Mouse (Mus musculus): ENCODE measurements around the gene Dmrt1. TPM values are rescaled to one million over a fixed set of nuclear protein-coding genes. Genes with fewer than 3 reads are reported as not detected.
A peak's percentile ranks its signal among the peaks of the same experiment; 100 is the strongest.

The Dmrt1 gene
- polyA plus RNA-seq, 1 experiment from 2014 or later: not detected

GRCm38 (mm10) chr19:25610015-25610410, 104.6 kb downstream of the Dmrt1 start, which contains the start of gene Dmrt3:
Gene Dmrt3, plus strand, starts transcription at chr19:25610301.
- Histone ChIP-seq H3K36me3 (ENCODE audit: control insufficient read depth, insufficient read depth, low read length) (no peaks in the 10 kb centered on the region), H3K4me2 (replicated peaks; ENCODE audit: low read depth, low read length) (peak within 1 kb of the TSS; percentile 53), H3K4me1 (ENCODE audit: control insufficient read depth, insufficient read depth, low read length) (peaks cover 9% of the 10 kb centered on the region; the same call in 1 of the 2 replicates), H3K9me3 (ENCODE audit: control insufficient read depth, low read depth, low read length) (no peaks in the 10 kb centered on the region), H3K27ac (ENCODE audit: low read length) (no peak within 1 kb of the TSS), H3K27me3 (ENCODE audit: control insufficient read depth, insufficient read depth, low read length) (peaks cover 81% of the 10 kb centered on the region), H3K4me3 (ENCODE audit: low read depth, low read length) (peak within 1 kb of the TSS; percentile 34), H3K9ac (replicated peaks; ENCODE audit: low read depth, low read length) (no peak within 1 kb of the TSS)
- ATAC-seq (ENCODE audit: insufficient number of reproducible peaks, insufficient read depth, low FRiP score, low read depth): peak; percentile 20; the same call in 1 of the 2 replicates
- under 1% methylated on average over 22 of the region's 29 CpGs for WGBS

GRCm38 (mm10) chr19:25610411-25611111, 105.1 kb downstream of the Dmrt1 start:
- Histone ChIP-seq H3K4me1 (ENCODE audit: control insufficient read depth, insufficient read depth, low read length) (peaks cover 9% of the 10 kb centered on the region; the same call in 1 of the 2 replicates), H3K27ac (ENCODE audit: low read length) (no peak overlapping the region), H3K9me3 (ENCODE audit: control insufficient read depth, low read depth, low read length) (no peaks in the 10 kb centered on the region), H3K4me3 (ENCODE audit: low read depth, low read length) (peak overlapping the region; percentile 34), H3K36me3 (ENCODE audit: control insufficient read depth, insufficient read depth, low read length) (no peaks in the 10 kb centered on the region), H3K27me3 (ENCODE audit: control insufficient read depth, insufficient read depth, low read length) (peaks cover 81% of the 10 kb centered on the region), H3K9ac (replicated peaks; ENCODE audit: low read depth, low read length) (no peak overlapping the region), H3K4me2 (replicated peaks; ENCODE audit: low read depth, low read length) (peak overlapping the region; percentile 53)
- WGBS: 0% methylated on average over 67 of the region's 71 CpGs
- ATAC-seq (ENCODE audit: insufficient number of reproducible peaks, insufficient read depth, low FRiP score, low read depth): peak; percentile 68

GRCm38 (mm10) chr19:25611116-25611515, 105.7 kb downstream of the Dmrt1 start:
- under 1% methylated on average over 41 of the region's 42 CpGs for WGBS
- Histone ChIP-seq H3K36me3 (ENCODE audit: control insufficient read depth, insufficient read depth, low read length) (no peaks in the 10 kb centered on the region), H3K4me2 (replicated peaks; ENCODE audit: low read depth, low read length) (peak overlapping the region; percentile 53), H3K9ac (replicated peaks; ENCODE audit: low read depth, low read length) (no peak overlapping the region), H3K4me1 (ENCODE audit: control insufficient read depth, insufficient read depth, low read length) (peaks cover 9% of the 10 kb centered on the region; the same call in 1 of the 2 replicates), H3K9me3 (ENCODE audit: control insufficient read depth, low read depth, low read length) (no peaks in the 10 kb centered on the region), H3K4me3 (ENCODE audit: low read depth, low read length) (peak overlapping the region; percentile 34), H3K27ac (ENCODE audit: low read length) (no peak overlapping the region), H3K27me3 (ENCODE audit: control insufficient read depth, insufficient read depth, low read length) (peaks cover 78% of the 10 kb centered on the region)
- no peak for ATAC-seq (ENCODE audit: insufficient number of reproducible peaks, insufficient read depth, low FRiP score, low read depth)

GRCm38 (mm10) chr19:25611876-25612805, 106.7 kb downstream of the Dmrt1 start:
- ATAC-seq (ENCODE audit: insufficient number of reproducible peaks, insufficient read depth, low FRiP score, low read depth): no peak
- Histone ChIP-seq H3K4me3 (ENCODE audit: low read depth, low read length) (no peak overlapping the region), H3K9ac (replicated peaks; ENCODE audit: low read depth, low read length) (no peak overlapping the region)

GRCm38 (mm10) chr19:25612806-25613295, 107.4 kb downstream of the Dmrt1 start:
- H3K4me3 ChIP-seq (ENCODE audit: low read depth, low read length): no peak overlapping the region

More at GRCm38 (mm10) chr19:25611876-25612805, 106.7 kb downstream of the Dmrt1 start:
- Histone ChIP-seq H3K9me3 (ENCODE audit: control insufficient read depth, low read depth, low read length) (no peaks in the 10 kb centered on the region), H3K27ac (ENCODE audit: low read length) (no peak overlapping the region), H3K27me3 (ENCODE audit: control insufficient read depth, insufficient read depth, low read length) (peaks cover 74% of the 10 kb centered on the region), H3K4me2 (replicated peaks; ENCODE audit: low read depth, low read length) (no peak overlapping the region), H3K4me1 (ENCODE audit: control insufficient read depth, insufficient read depth, low read length) (peaks cover 9% of the 10 kb centered on the region; the same call in 1 of the 2 replicates), H3K36me3 (ENCODE audit: control insufficient read depth, insufficient read depth, low read length) (no peaks in the 10 kb centered on the region)
- WGBS: 16% methylated on average over 16 of the region's 16 CpGs

GRCm38 (mm10) chr19:25613476-25614300, 108.3 kb downstream of the Dmrt1 start:
- Histone ChIP-seq H3K9me3 (ENCODE audit: control insufficient read depth, low read depth, low read length) (no peaks in the 10 kb centered on the region), H3K4me1 (ENCODE audit: control insufficient read depth, insufficient read depth, low read length) (peaks cover 9% of the 10 kb centered on the region; the same call in 1 of the 2 replicates), H3K27ac (ENCODE audit: low read length) (no peak overlapping the region), H3K4me2 (replicated peaks; ENCODE audit: low read depth, low read length) (no peak overlapping the region), H3K9ac (replicated peaks; ENCODE audit: low read depth, low read length) (no peak overlapping the region), H3K36me3 (ENCODE audit: control insufficient read depth, insufficient read depth, low read length) (no peaks in the 10 kb centered on the region), H3K4me3 (ENCODE audit: low read depth, low read length) (no peak overlapping the region), H3K27me3 (ENCODE audit: control insufficient read depth, insufficient read depth, low read length) (peaks cover 65% of the 10 kb centered on the region)
- ATAC-seq (ENCODE audit: insufficient number of reproducible peaks, insufficient read depth, low FRiP score, low read depth): no peak
- WGBS: 15% methylated on average over 13 of the region's 13 CpGs

More at GRCm38 (mm10) chr19:25612806-25613295, 107.4 kb downstream of the Dmrt1 start:
- H3K4me1 ChIP-seq (ENCODE audit: control insufficient read depth, insufficient read depth, low read length): peaks cover 9% of the 10 kb centered on the region; the same call in 1 of the 2 replicates
- no peak for ATAC-seq (ENCODE audit: insufficient number of reproducible peaks, insufficient read depth, low FRiP score, low read depth)
- no peaks in the 10 kb centered on the region for H3K36me3 ChIP-seq (ENCODE audit: control insufficient read depth, insufficient read depth, low read length)
- H3K9ac ChIP-seq (replicated peaks; ENCODE audit: low read depth, low read length): no peak overlapping the region
- no peak overlapping the region for H3K27ac ChIP-seq (ENCODE audit: low read length)
- no peaks in the 10 kb centered on the region for H3K9me3 ChIP-seq (ENCODE audit: control insufficient read depth, low read depth, low read length)
- no peak overlapping the region for H3K4me2 ChIP-seq (replicated peaks; ENCODE audit: low read depth, low read length)
- WGBS: 16% methylated on average over 6 of the region's 6 CpGs
- H3K27me3 ChIP-seq (ENCODE audit: control insufficient read depth, insufficient read depth, low read length): peaks cover 67% of the 10 kb centered on the region

- Histone ChIP-seq H3K4me1 (ENCODE audit: control insufficient read depth, insufficient read depth, low read length) (peaks cover 3% of the 10 kb centered on the region; the same call in 1 of the 2 replicates), H3K9me3 (ENCODE audit: control insufficient read depth, low read depth, low read length) (no peaks in the 10 kb centered on the region), H3K4me3 (ENCODE audit: low read depth, low read length) (no peak overlapping the region), H3K36me3 (ENCODE audit: control insufficient read depth, insufficient read depth, low read length) (no peaks in the 10 kb centered on the region), H3K9ac (replicated peaks; ENCODE audit: low read depth, low read length) (no peak overlapping the region), H3K4me2 (replicated peaks; ENCODE audit: low read depth, low read length) (no peak overlapping the region), H3K27ac (ENCODE audit: low read length) (no peak overlapping the region), H3K27me3 (ENCODE audit: control insufficient read depth, insufficient read depth, low read length) (peaks cover 59% of the 10 kb centered on the region)
- no peak for ATAC-seq (ENCODE audit: insufficient number of reproducible peaks, insufficient read depth, low FRiP score, low read depth)
- WGBS: 8% methylated on average over 6 of the region's 6 CpGs
Measured at GRCm38 (mm10) chr19:25615889-25616288, 110.5 kb downstream of the Dmrt1 start.

Measured in stomach, embryonic 14.5 days (tissue).